Mouse (Mus musculus) heart, postnatal 0 days (tissue): ENCODE results near the gene Ubqln4.

Experiments
- CTCF ChIP-seq: IDR thresholded peaks from 2 replicates; pipeline ENCODE4 v1.5.1; 2016; ENCODE audit warnings: antibody characterized with exemption, control low read depth, low read depth
- EP300 ChIP-seq: IDR thresholded peaks from 2 replicates; pipeline ENCODE4 v1.6.1; 2016; ENCODE audit warnings: antibody characterized with exemption, low read depth

DNA sequence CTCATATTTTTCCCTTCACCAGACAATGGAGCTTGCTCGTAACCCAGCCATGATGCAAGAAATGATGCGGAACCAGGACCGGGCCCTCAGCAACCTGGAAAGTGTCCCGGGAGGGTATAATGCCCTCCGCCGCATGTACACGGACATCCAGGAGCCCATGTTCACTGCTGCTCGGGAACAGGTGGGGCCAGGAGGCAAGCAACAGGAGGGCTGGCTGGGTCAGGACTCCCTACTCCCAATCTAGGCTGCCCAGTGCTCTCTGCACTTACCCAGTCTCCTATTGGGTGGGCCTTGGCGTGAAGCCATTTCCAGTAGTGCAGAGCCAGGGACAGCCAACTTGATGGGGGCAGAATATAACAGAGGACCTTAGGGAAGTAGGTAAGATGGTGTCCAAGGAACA lies 6.0 kb downstream of the Ubqln4 start:
- TF ChIP-seq CTCF (no peak), EP300 (no peak)
